Mouse (Mus musculus) heart, adult 18-20 months (tissue): ENCODE results near the gene Gm5737. TPM values are rescaled to one million over a fixed set of nuclear protein-coding genes. Genes with fewer than 3 reads are reported as not detected.

ENCODE experiments used
- DNase-seq, 2 experiments: peaks; one replicate each; pipeline ENCODE4 v3.0.0; 2021 to 2022; ENCODE audit warnings: mixed read lengths in 1 of 2
- total RNA-seq, 2 experiments: library from RNA; stranded (reverse); gene quantifications; 2 replicates each; pipeline ENCODE4 v1.2.3; 2021

Gene Gm5737
- total RNA-seq, 2 experiments from 2014 or later: 0.20 to 0.31 TPM

GRCm38 (mm10) chr7:120875540-120876388, 63.6 kb downstream of the Gm5737 start:
- DNase-seq: no peak

GRCm38 (mm10) chr7:120878271-120878670, 66.1 kb downstream of the Gm5737 start:
- DNase-seq: no peak

- no peak for DNase-seq
Measured at GRCm38 (mm10) chr7:120879972-120880371, 67.8 kb downstream of the Gm5737 start.

- no peak for DNase-seq
Measured at GRCm38 (mm10) chr7:120880770-120881169, 68.6 kb downstream of the Gm5737 start.

Other genes with a start within 250 kb of the Gm5737 start
- 1,000 to 10,000 TPM; 1,098 to 1,209 TPM for gene Uqcrc2, start 177.2 kb upstream of the Gm5737 start, total RNA-seq
- gene Pdzd9, start 142.0 kb upstream of the Gm5737 start, total RNA-seq: not detected
- gene Mosmo, start 134.7 kb upstream of the Gm5737 start, total RNA-seq: 10 to 100 TPM; 29.1 to 30.3 TPM
- 1 to 10 TPM; 1.9 to 2.2 TPM for gene Vwa3a, start 73.0 kb upstream of the Gm5737 start, total RNA-seq
- 10 to 100 TPM; 23.0 to 23.5 TPM for gene Eef2k, start 30.5 kb downstream of the Gm5737 start, total RNA-seq
- gene Polr3e, start 105.4 kb downstream of the Gm5737 start, total RNA-seq: 1 to 10 TPM; 8.8 to 9.2 TPM
- 10 to 100 TPM; 10.9 to 12.9 TPM for gene Cdr2, start 169.9 kb downstream of the Gm5737 start, total RNA-seq
- gene Mfsd13b, start 170.1 kb downstream of the Gm5737 start, total RNA-seq: not detected
- 10 to 100 TPM; 76.9 to 98.0 TPM for gene Mettl9, start 222.1 kb downstream of the Gm5737 start, total RNA-seq